Mouse (Mus musculus) layer of hippocampus, adult 9-11 months (tissue): Measurements from ENCODE around the gene Myo6.

Source experiments
- DNase-seq: peaks from one replicate; pipeline ENCODE4 v3.0.0; 2022

The Myo6 gene

GRCm38 (mm10) chr9:80184138-80184537, 19.3 kb downstream of the Myo6 start:
- no peak for DNase-seq

DNA sequence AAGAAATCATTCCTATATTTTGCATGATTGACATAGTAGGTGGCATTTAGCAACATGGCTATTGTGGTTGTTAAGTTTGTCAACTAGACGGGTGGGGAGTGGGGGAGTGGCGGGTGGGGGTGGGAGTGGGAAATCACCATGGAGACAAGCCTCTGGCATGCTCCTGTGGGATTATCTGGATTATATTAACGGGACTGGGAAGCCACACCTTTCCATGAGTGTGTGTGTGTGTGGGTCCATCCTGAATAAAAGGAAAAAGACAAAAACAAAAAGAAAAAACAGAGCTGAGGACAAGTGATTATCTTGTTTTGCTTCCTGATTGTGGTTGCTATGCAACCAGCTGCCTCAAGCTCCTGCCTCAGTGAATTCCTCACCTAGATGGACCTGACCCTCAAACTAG, 20.9 kb downstream of the Myo6 start:
- DNase-seq = no peak

DNA sequence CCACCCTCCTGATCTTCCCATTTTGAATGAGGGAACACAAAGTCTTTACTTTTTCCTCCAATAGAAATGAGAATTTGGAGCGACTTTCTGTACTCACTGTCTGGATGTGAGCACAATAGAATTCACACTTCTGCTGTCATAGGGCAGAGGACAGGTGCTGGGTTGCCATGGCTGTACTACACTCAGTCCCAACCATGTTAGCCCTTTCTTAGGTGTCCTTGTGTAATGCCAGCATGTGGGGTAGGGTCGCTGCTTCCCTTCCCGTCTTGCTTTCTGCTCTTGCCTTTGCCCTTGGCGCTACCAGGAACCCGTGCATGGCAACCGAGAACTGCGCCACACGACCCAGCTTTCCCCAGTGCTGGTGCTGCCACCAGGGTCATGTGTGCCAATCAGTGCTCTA, 21.9 kb downstream of the Myo6 start:
- no peak for DNase-seq

- no peak for DNase-seq
These were observed 23.6 kb downstream of the Myo6 start for GRCm38 (mm10) chr9:80188324-80188893.

- DNase-seq = no peak
These were observed 26.4 kb downstream of the Myo6 start for GRCm38 (mm10) chr9:80191240-80191639.

DNA sequence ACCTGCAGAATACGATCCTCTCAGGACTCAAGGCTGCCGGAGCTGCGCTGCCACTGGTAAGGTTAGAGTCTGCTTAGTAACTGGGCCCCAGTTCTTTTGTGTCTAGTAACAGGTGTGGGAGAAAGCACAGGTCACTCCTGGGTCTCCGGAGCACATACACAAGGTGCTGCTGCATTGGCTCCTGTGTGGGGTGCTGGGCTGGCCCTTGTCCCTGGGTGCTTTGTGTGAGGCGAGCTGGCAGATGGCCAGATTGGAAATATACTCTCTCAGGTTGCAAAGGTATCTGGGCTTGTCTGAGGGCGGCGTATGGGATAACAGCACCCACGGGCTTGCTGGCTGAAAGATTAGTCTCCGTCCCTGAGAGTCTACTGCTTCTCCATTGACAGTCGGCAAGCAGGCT, 27.5 kb downstream of the Myo6 start:
- DNase-seq = no peak

DNA sequence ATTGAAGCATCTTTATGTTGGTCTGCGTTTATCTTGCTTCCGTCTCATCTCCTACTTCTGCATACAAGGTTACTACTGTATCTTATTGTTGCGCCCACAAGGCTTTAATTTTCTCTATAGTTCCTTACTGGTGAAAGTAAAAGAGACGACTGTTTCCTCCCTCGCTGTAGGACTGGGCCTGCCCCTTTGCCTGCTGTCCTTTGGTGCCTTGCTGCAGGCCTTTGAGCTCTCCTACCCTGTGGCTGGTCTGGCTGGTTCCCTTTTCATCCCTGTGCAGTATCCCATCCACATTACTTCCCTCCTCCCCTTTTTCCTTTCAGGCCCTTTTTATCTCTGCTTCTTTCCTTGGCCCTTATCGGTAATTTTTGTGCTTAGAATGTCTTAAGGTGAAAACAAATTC, 29.6 kb downstream of the Myo6 start:
- no peak for DNase-seq

GRCm38 (mm10) chr9:80196161-80196560, 31.3 kb downstream of the Myo6 start:
- no peak for DNase-seq

GRCm38 (mm10) chr9:80197233-80197632, 32.4 kb downstream of the Myo6 start:
- DNase-seq = no peak

DNA sequence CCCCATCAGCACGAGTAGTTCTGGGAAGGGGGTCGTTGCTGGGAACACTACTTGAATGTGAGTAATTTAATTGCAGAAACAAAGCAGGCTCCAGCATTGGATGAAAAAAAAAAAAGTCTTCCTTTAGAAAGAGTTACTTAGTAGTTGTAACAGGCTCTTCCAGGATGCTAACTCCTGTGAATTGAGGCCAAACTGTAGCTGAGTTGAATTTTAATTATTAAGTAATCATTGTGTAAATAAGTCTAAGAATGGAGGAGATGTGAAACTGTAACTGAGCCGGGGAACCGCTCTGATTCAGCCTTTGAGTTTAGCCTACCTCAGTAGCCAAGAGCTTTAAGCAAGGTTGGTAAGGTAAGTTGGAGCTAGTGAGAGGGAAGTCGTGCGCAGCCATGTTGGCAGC, 36.0 kb downstream of the Myo6 start:
- peak; percentile 10 for DNase-seq

DNA sequence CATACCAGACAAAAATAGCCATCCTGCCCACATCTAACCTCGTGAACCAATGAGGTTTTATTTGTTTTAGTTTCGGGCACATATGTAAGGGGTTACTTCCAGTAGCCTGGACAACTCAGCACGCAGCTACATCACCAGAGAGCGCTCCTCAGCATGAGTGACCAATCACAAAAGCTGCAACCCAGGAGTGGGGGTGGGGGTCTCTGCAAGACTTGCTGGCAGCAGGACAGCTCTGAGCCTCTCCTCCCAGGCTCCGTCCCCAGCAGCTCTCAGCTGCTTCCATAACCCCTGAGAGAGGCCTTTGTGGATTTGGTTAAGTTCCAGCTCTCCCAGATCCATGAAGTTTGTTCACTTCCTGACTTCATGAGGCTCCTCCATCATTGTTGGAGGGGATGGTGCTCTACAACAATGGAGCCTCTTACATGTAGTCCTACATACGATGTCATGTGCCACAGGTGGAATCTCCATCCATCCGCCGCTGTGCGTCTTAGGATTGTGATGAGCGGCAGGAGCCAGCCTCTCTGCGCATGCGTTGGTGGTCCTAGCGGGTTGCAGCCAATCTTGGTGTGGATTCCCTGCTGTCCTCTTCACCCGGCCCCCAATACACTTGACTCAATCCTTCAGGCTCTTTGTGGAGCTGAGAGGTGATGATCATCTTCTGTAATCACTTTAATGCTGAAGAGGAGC, 37.7 kb downstream of the Myo6 start:
- peak; percentile 13 for DNase-seq

- no peak for DNase-seq
These were observed 43.9 kb downstream of the Myo6 start for GRCm38 (mm10) chr9:80208681-80209080.

GRCm38 (mm10) chr9:80209459-80209858, 44.6 kb downstream of the Myo6 start:
- DNase-seq = no peak

DNA sequence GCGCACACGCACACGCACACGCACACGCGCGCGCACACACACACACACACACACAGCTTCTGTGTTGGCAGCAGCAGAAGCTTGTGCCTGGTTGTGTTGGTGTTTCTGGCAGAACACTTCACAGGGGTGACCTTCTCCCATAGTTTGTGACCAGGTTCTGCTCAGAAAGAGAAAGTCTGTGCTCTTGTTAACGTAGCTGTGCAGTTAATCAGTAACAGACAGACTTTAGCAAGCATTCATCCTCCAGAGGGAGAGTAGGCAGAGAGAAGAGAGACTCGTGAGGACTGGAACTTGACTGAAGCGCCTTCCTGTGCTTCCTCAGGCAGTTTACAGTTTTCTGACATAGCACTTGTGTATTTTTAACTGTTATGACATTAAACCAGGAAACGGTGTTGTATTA, 45.3 kb downstream of the Myo6 start:
- DNase-seq = peak; percentile 8

- DNase-seq = no peak
These were observed 48.6 kb downstream of the Myo6 start for GRCm38 (mm10) chr9:80213428-80213827.

DNA sequence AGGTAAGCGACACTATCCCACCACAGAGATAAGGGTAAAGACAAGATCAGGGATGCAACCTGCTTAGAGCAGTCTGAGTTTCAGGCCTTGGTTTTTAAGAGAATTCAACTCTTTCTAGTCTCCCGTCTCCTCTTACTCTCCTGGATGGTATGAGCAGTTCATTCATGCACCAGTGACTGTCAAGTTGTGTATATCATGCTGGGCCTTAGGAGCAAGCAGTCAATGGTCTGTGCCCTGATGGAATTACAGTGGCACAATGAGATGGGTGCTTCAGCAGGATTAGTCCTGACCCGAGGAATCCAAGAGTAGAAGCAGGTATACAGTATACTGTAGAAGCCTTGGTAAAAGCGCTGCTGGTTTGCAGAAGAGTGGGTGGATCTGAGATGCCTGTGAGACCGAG, 50.7 kb downstream of the Myo6 start:
- no peak for DNase-seq

DNA sequence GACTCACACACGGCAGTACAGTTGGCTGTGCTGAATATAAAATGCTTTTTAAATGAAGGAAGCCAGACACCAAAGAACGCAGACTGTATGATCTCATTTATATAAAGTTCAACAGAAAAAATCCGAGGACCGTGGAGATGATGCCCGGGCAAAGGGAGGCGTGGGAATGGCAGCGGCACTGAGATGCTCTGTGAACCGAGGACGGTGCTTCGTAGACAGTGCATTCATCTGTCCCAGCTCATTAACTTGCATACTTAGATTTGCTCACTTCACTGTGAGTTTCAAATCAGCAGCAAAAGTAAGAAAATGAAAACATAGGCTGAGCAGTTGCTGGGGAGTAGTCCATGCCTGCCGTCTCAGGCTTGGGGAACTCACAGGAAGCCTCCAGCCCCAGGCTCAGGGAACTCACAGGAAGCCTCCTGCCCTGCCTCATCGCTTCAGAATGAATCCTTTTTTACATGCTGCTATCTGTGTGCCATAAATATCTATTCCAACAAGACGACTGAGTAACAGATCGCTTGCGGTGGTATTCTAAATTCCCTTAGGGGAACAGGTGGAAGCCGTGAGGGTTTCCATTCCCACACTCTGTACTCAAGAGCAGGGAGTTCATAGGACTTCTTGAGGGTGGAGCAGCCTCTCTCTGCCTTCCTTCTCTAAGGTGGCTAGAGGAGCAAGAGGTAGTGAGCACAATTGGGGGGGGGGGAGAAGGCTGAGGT, 52.1 kb downstream of the Myo6 start:
- DNase-seq = no peak

DNA sequence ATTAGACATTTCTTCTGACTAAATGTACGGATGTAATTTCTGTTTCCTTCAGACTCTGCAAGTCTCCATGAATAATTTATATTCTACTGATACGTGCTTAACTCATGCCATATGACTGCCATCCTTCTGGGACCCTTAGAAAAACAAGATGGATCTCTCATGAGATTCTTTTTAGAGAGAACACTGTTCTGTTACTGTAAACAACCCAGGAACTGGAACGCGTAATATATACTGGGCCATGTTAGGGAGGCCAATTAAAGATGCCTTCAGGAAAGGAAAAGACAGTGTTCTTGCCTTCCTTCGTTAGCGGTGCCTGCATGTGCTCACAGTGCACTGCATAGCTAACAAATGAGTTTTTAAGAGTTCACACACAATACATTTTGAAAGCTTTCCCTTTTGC, 53.9 kb downstream of the Myo6 start:
- DNase-seq = no peak

DNA sequence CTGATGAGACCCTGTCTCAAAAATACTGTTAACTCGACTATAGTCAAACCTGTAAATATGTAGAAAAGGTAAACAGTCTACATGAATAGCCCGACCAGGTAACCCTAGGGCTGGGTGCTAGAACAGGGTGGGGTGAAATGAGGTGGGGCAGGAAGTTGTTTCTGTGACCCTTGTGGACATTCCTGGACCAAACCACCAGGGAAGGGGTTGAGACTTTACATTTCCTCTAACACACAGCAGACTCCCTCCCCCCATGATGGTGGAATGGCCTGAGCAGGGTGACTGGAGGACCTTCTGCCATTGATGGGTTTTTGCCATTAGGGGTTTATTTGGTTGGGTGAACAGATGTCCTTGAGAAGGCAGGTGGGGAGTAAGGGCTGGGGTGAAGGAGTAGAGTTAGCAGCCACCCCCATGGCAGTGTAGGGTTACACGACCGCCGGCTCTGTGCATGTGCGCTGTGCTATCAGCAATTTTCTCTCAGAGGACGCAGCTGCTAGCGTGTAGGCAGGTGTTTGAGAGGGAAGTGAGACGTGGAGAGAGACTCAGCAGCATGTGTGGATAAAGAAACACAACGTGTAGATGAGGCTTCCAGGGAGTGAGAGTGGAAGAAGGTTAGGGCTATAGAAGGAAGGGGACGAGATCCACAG, 59.3 kb downstream of the Myo6 start:
- no peak for DNase-seq

DNA sequence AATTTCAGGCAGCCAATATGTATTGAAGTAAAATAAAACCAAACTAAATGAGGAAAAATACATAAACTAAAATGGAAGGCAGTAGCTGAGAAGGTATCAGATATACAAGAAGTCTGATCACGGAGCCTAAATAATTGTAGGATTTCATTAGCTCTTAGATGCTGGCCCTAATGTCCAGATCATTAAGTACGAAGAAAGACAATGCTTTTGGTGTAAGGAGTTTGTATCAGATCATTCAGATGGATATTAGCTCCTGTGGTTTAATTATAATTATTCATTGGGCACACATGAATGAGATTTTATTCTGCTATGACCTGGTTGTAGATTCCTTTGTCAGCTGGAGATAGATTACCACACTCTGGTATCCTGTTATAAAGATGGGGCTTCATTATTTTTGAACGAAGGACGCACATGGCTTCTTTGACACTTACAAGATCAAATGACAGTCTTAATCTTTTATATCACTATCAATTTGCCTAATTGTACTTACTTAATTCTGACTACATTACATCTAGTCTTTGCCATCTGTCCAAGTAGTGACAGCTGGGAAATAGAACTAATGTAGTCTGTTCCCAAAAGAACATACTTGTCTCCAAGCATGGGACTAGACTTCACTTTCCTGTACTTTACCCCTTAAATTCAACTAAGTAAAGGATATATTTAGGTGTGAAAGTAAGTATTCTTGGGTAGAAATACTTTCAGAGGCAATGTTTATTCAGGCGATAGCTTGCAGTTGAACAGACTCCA, 61.9 kb downstream of the Myo6 start:
- DNase-seq = peak; percentile 14

DNA sequence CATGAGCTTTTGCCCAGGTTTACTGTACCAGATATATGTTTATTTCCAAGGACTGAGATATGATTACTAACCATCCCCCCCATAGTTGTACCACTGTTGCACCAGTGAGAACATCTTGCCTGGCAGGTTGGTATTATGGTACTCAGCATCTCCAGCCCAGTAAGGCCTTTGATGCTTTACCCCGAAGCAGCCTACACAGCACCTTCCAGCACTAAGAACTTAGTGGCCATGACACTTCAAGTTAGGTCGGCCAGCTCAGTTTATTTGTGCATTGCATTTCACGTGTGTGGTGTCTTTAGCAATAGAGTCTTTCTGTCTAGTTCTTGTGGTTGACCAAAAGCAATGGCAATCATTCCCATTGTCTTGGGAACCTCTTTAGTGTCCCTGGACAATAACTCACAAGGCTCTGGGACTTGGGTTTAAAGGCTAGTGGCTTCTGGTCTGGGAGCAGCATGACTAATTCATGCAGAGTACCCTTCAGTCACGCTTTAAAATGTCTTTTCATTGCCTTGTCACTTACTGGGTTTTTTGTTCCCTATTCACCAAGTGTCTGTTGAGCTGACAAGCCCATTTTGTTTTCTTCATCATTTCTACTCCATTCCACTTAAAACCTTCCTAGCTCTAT, 69.1 kb downstream of the Myo6 start:
- DNase-seq = no peak

DNA sequence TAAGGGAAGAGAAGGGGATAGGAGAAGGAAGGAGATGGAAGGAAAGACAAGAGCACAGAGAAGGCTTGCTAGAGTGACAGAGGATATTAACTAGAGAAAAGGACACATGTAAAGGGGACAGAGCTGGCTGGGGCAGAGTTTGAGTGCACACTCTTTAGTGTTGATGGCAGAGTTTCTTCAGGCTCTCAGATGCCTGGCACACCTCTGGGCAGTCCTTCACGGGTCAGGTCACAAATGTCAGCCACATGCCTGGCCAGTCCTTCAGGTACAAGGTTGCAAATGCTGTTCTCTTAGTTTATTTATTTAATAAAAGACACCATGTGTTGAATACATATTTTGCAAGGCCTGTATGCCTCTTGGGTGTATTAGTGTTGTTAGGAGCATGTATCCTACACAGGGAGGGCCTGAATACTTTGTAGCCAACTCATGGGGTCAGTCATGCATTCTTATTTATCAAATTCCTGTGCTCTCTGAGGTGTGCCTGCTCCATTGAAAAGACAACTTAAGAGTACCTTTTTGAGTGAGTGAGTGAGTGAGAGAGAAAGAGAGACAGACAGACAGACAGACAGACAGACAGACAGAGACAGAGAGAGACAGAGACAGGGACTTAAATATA, 72.5 kb downstream of the Myo6 start:
- DNase-seq = no peak
